Mouse (Mus musculus): Measurements from ENCODE around the gene Slc38a3. TPM values are rescaled to one million over a fixed set of nuclear protein-coding genes. Genes with fewer than 3 reads are reported as not detected.

The Slc38a3 gene
- total RNA-seq, 2 experiments from 2014 or later: 8.0 to 8.1 TPM

GRCm38 (mm10) chr9:107665308-107665707, 4.0 kb downstream of the Slc38a3 start:
- no peak for DNase-seq

- DNase-seq: no peak
These were observed 5.8 kb downstream of the Slc38a3 start for GRCm38 (mm10) chr9:107663525-107663924.

- DNase-seq: no peak
These were observed 7.0 kb downstream of the Slc38a3 start for GRCm38 (mm10) chr9:107662342-107662741.

GRCm38 (mm10) chr9:107660777-107661176, 8.6 kb downstream of the Slc38a3 start:
- DNase-seq: no peak

- DNase-seq: no peak
These were observed 9.4 kb downstream of the Slc38a3 start for GRCm38 (mm10) chr9:107659961-107660360.

- no peak for DNase-seq
These were observed 9.8 kb downstream of the Slc38a3 start for GRCm38 (mm10) chr9:107659551-107659950.

- DNase-seq: no peak
These were observed 11.2 kb downstream of the Slc38a3 start for GRCm38 (mm10) chr9:107658096-107658495.

- DNase-seq: no peak
These were observed 12.2 kb downstream of the Slc38a3 start for GRCm38 (mm10) chr9:107657144-107657543.

GRCm38 (mm10) chr9:107654585-107654984, 14.7 kb downstream of the Slc38a3 start:
- DNase-seq: no peak

GRCm38 (mm10) chr9:107653474-107653873, 15.9 kb downstream of the Slc38a3 start:
- DNase-seq: no peak

GRCm38 (mm10) chr9:107650708-107651481, 18.4 kb downstream of the Slc38a3 start:
- DNase-seq: no peak

- DNase-seq: no peak
These were observed 19.1 kb downstream of the Slc38a3 start for GRCm38 (mm10) chr9:107650225-107650624.

GRCm38 (mm10) chr9:107648767-107649166, 20.6 kb downstream of the Slc38a3 start:
- no peak for DNase-seq

- no peak for DNase-seq
These were observed 22.4 kb downstream of the Slc38a3 start for GRCm38 (mm10) chr9:107646975-107647374.

GRCm38 (mm10) chr9:107645577-107645976, 23.8 kb downstream of the Slc38a3 start:
- DNase-seq: peak; percentile 87

- no peak for DNase-seq
These were observed 24.2 kb downstream of the Slc38a3 start for GRCm38 (mm10) chr9:107645153-107645510.

GRCm38 (mm10) chr9:107644495-107645152, 24.7 kb downstream of the Slc38a3 start:
- DNase-seq: peak; percentile 96

- DNase-seq: no peak
These were observed 25.7 kb downstream of the Slc38a3 start for GRCm38 (mm10) chr9:107643544-107644214.

GRCm38 (mm10) chr9:107641666-107642065, 27.7 kb downstream of the Slc38a3 start:
- no peak for DNase-seq

- DNase-seq: no peak
These were observed 29.0 kb downstream of the Slc38a3 start for GRCm38 (mm10) chr9:107640257-107640772.

- DNase-seq: no peak
These were observed 32.3 kb downstream of the Slc38a3 start for GRCm38 (mm10) chr9:107637070-107637469.

- DNase-seq: peak; percentile 98
These were observed 33.9 kb downstream of the Slc38a3 start, which contains the start of gene Gnai2 for GRCm38 (mm10) chr9:107635279-107636028. Gene Gnai2 (minus strand): TSS chr9:107635367.

Measured in heart, postnatal 4 days (tissue).